29 mouse cellular contexts compared by ENCODE assay signal in the genomic region with DNA sequence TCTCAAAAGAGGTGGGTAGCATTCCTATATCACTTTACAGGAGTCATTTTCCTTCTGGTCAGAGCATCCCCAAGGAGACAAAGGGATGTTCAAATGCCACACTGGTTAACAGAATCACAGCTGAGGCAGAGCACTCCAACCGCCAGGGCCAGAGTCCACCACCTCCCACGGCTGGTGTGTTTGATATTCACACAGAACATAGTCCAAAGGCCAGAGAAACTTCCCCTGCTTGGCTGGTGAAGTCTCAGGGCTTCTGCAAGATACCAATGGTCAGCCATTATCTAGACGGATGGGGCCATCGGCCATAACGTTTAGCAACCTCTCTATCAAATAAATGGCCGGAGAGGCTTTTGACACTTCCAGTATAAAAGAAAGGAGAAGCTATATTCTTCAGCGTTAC.
A peak's percentile ranks its signal among the peaks of the same experiment; 100 is the strongest.
DNase-seq lines count a peak whose midpoint lies in the region; ATAC-seq and TF ChIP-seq lines count a peak whose summit lies in the region.
"Had no signal": no experiment of that assay in that cellular context is flagged by ENCODE, and none has a peak within 500 bp of the region (broad histone marks: within the 10 kb centered on the region; RNA-seq: fewer than 3 reads in every experiment).

No protein-coding gene starts in this region.

- H3K27ac ChIP-seq in kidney, embryonic 15.5 days = no peak overlapping the region
- H3K27ac ChIP-seq in liver, embryonic 15.5 days (replicated peaks) = no peak overlapping the region
- no peak overlapping the region for H3K27ac ChIP-seq in left cerebral cortex, adult 2 months
- H3K27ac ChIP-seq in forebrain, embryonic 14.5 days (ENCODE audit: low read depth, low read length) = no peak overlapping the region
- H3K27ac ChIP-seq: embryonic facial prominence, embryonic 10.5 days; embryonic facial prominence, embryonic 15.5 days; forebrain, embryonic 12.5 days; hindbrain, embryonic 13.5 days; kidney, postnatal 0 days; liver, embryonic 14.5 days; midbrain, embryonic 12.5 days; neural tube, embryonic 12.5 days had no signal

- H3K4me1 ChIP-seq in kidney, embryonic 15.5 days = no peaks in the 10 kb centered on the region
- no peaks in the 10 kb centered on the region for H3K4me1 ChIP-seq in liver, embryonic 15.5 days (replicated peaks)
- no peaks in the 10 kb centered on the region for H3K4me1 ChIP-seq in forebrain, embryonic 14.5 days (ENCODE audit: control insufficient read depth, insufficient read depth, low read length)
- H3K4me1 ChIP-seq: embryonic facial prominence, embryonic 10.5 days; embryonic facial prominence, embryonic 15.5 days; forebrain, embryonic 12.5 days; hindbrain, embryonic 13.5 days; megakaryocyte, embryonic 14.5 days; midbrain, embryonic 12.5 days; neural tube, embryonic 12.5 days had no signal

- no peaks in the 10 kb centered on the region for H3K36me3 ChIP-seq in kidney, embryonic 15.5 days
- no peaks in the 10 kb centered on the region for H3K36me3 ChIP-seq in liver, embryonic 15.5 days (replicated peaks)
- H3K36me3 ChIP-seq in forebrain, embryonic 14.5 days (ENCODE audit: control insufficient read depth, insufficient read depth, low read length) = no peaks in the 10 kb centered on the region
- H3K36me3 ChIP-seq: embryonic facial prominence, embryonic 10.5 days; embryonic facial prominence, embryonic 15.5 days; forebrain, embryonic 12.5 days; hindbrain, embryonic 13.5 days; midbrain, embryonic 12.5 days; neural tube, embryonic 12.5 days had no signal

- no peak overlapping the region for H3K4me3 ChIP-seq in kidney, embryonic 15.5 days (replicated peaks)
- H3K4me3 ChIP-seq in liver, embryonic 15.5 days (replicated peaks) = no peak overlapping the region
- H3K4me3 ChIP-seq in left cerebral cortex, adult 2 months = no peak overlapping the region
- H3K4me3 ChIP-seq in forebrain, embryonic 14.5 days (ENCODE audit: low read depth, low read length) = no peak overlapping the region
- H3K4me3 ChIP-seq: embryonic facial prominence, embryonic 10.5 days; embryonic facial prominence, embryonic 15.5 days; forebrain, embryonic 12.5 days; hindbrain, embryonic 13.5 days; megakaryocyte, embryonic 14.5 days; midbrain, embryonic 12.5 days; myocyte; neural tube, embryonic 12.5 days had no signal

- intact Hi-C loops in left cerebral cortex, adult 2 months (cut with DNase I) = no loop called here

- H3K9me3 ChIP-seq in kidney, embryonic 15.5 days (replicated peaks) = no peaks in the 10 kb centered on the region
- H3K9me3 ChIP-seq in liver, embryonic 15.5 days (replicated peaks) = no peaks in the 10 kb centered on the region
- H3K9me3 ChIP-seq in forebrain, embryonic 14.5 days (replicated peaks; ENCODE audit: control insufficient read depth, low read length) = no peaks in the 10 kb centered on the region
- H3K9me3 ChIP-seq: embryonic facial prominence, embryonic 10.5 days; embryonic facial prominence, embryonic 15.5 days; forebrain, embryonic 12.5 days; hindbrain, embryonic 13.5 days; megakaryocyte, embryonic 14.5 days; midbrain, embryonic 12.5 days; neural tube, embryonic 12.5 days had no signal

- 71% methylated on average over 7 of the region's 7 CpGs for WGBS in kidney, embryonic 15.5 days
- WGBS in liver, embryonic 15.5 days (ENCODE audit: insufficient replicate concordance) = 51% methylated on average over 7 of the region's 7 CpGs
- WGBS in forebrain, embryonic 14.5 days = 86% methylated on average over 7 of the region's 7 CpGs

- no peak overlapping the region for H3K4me2 ChIP-seq in kidney, embryonic 15.5 days
- no peak overlapping the region for H3K4me2 ChIP-seq in liver, embryonic 15.5 days
- H3K4me2 ChIP-seq in forebrain, embryonic 14.5 days (ENCODE audit: low read length) = no peak overlapping the region
- H3K4me2 ChIP-seq: embryonic facial prominence, embryonic 15.5 days; forebrain, embryonic 12.5 days; heart, embryonic 11.5 days; hindbrain, embryonic 13.5 days; midbrain, embryonic 12.5 days; neural tube, embryonic 12.5 days had no signal

- H3K27me3 ChIP-seq in kidney, embryonic 15.5 days = no peaks in the 10 kb centered on the region
- no peaks in the 10 kb centered on the region for H3K27me3 ChIP-seq in liver, embryonic 15.5 days
- no peaks in the 10 kb centered on the region for H3K27me3 ChIP-seq in forebrain, embryonic 14.5 days (replicated peaks; ENCODE audit: control insufficient read depth, insufficient read depth, low read length)
- H3K27me3 ChIP-seq: embryonic facial prominence, embryonic 15.5 days; forebrain, embryonic 12.5 days; hindbrain, embryonic 13.5 days; megakaryocyte, embryonic 14.5 days; midbrain, embryonic 12.5 days; neural tube, embryonic 12.5 days; Patski had no signal

- H3K9ac ChIP-seq in kidney, embryonic 15.5 days = no peak overlapping the region
- no peak overlapping the region for H3K9ac ChIP-seq in liver, embryonic 15.5 days
- no peak overlapping the region for H3K9ac ChIP-seq in forebrain, embryonic 14.5 days (ENCODE audit: low read length)
- H3K9ac ChIP-seq: embryonic facial prominence, embryonic 15.5 days; forebrain, embryonic 12.5 days; hindbrain, embryonic 13.5 days; liver, embryonic 14.5 days; midbrain, embryonic 12.5 days; neural tube, embryonic 12.5 days had no signal

- TF ChIP-seq CTCF in left cerebral cortex, adult 2 months (IDR thresholded peaks at IDR 0.05) = no peak

- peak; percentile 66 for DNase-seq in kidney, adult 11 months
- peak; percentile 59 to 77 for DNase-seq in kidney, adult 8-10 months
- peak; percentile 21 for DNase-seq in kidney, postnatal 14 days
- no peak for DNase-seq in spleen, adult 12 weeks (ENCODE audit: low spot score)
- DNase-seq in left cerebral cortex, adult 2 months (ENCODE audit: extremely low spot score in 1 of 2, low spot score in 2 of 2) = no peak
- DNase-seq in forebrain, embryonic 14.5 days (ENCODE audit: low spot score) = no peak
- DNase-seq: adrenal gland, postnatal 10 days; cerebellum, adult 8-10 months; cerebellum, postnatal 25 days; gastrocnemius, postnatal 10 days; heart, postnatal 4 days; lung, postnatal 4 days; thymus, postnatal 4 days had no signal

- no peak for ATAC-seq in kidney, embryonic 15.5 days (replicated peaks; ENCODE audit: low FRiP score)
- peak; percentile 34; the same call in 1 of the 2 replicates for ATAC-seq in liver, embryonic 15.5 days (ENCODE audit: insufficient read depth)
- ATAC-seq in forebrain, embryonic 14.5 days = no peak
- ATAC-seq: inflammation-experienced regulatory T-cells, adult 6 months; lung, postnatal 0 days; Patski had no signal

Comparison
In these comparisons a context has a peak if more than half of its experiments do, and no peak if none do; other contexts are left out.
1. DNase-seq: peak in kidney, adult 11 months (single experiment), kidney, adult 8-10 months (2 of 2) and kidney, postnatal 14 days (single experiment); none in spleen, adult 12 weeks (single experiment), left cerebral cortex, adult 2 months (0 of 2) and forebrain, embryonic 14.5 days (single experiment).